ENCODE assay signal across 8 mouse cellular contexts in genomic region chr17:43701060-43701459, GRCm38 (mm10). TPM values are rescaled to one million over a fixed set of nuclear protein-coding genes. Genes with fewer than 3 reads are reported as not detected.
DNase-seq lines count a peak whose midpoint lies in the region; ATAC-seq lines count a peak whose summit lies in the region.

No protein-coding gene starts in this region.

- no peak overlapping the region for H3K4me3 ChIP-seq in kidney, embryonic 14.5 days (ENCODE audit: low read length)

- no peaks in the 10 kb centered on the region for H3K9me3 ChIP-seq in kidney, embryonic 14.5 days (ENCODE audit: control insufficient read depth, low read length)

- H3K36me3 ChIP-seq in kidney, embryonic 14.5 days (ENCODE audit: control insufficient read depth, insufficient read depth, low read length): no peaks in the 10 kb centered on the region

- no peak overlapping the region for H3K9ac ChIP-seq in kidney, embryonic 14.5 days (ENCODE audit: low read depth, low read length)

- intact Hi-C loops in gastrocnemius, postnatal 36 days (cut with DNase I): loop anchor here (2.0 to 5.0 kb wide), 3 partner anchors 101 to 336 kb away; partner anchors contain the start of gene Rcan2

- ATAC-seq in kidney, embryonic 14.5 days (ENCODE audit: low FRiP score, low TSS enrichment): no peak

- no peaks in the 10 kb centered on the region for H3K27me3 ChIP-seq in kidney, embryonic 14.5 days (ENCODE audit: control insufficient read depth, insufficient read depth, low read length)

- no peak overlapping the region for H3K4me2 ChIP-seq in kidney, embryonic 14.5 days (replicated peaks; ENCODE audit: low read depth, low read length)

- H3K4me1 ChIP-seq in kidney, embryonic 14.5 days (ENCODE audit: control insufficient read depth, insufficient read depth, low read length): no peaks in the 10 kb centered on the region

- no peak overlapping the region for H3K27ac ChIP-seq in kidney, embryonic 14.5 days (ENCODE audit: low read depth, low read length)

- peak; percentile 75 for DNase-seq in kidney, adult 18-20 months
- DNase-seq in MEL-GATA-1-ER (ENCODE audit: extremely low read depth, low read depth): peak; percentile 31
- DNase-seq in cerebellum, adult 8-10 months: peak; percentile 47
- DNase-seq in gastrocnemius, postnatal 36 days: peak; percentile 50 to 56
- peak; percentile 62 to 73 for DNase-seq in left cerebral cortex, adult 18-20 months (ENCODE audit: low spot score in 2 of 2)
- peak; percentile 13 to 39 for DNase-seq in natural killer cell, adult 2 months (ENCODE audit: low spot score in 2 of 2)
- DNase-seq in urinary bladder, postnatal 36 days (ENCODE audit: low spot score in 2 of 2): peak; percentile 13 to 38

- 79% methylated on average over 6 of the region's 6 CpGs for WGBS in kidney, embryonic 14.5 days

RNA-seq across cellular contexts. Expression of gene Cyp39a1, which starts 33.8 kb away (rescaled TPM):
- polyA plus RNA-seq in kidney, embryonic 14.5 days (2014; fragmentation: Nextera tagmentation; extraction: Ambion mirVana): 11.8 and 20.3 TPM in 2 replicates
- 1 to 10 TPM; 2.6 to 2.9 TPM for total RNA-seq in gastrocnemius, postnatal 36 days (2021)
- total RNA-seq in left cerebral cortex, adult 18-20 months (2021): 1 to 10 TPM; 1.8 to 3.4 TPM

RNA-seq across cellular contexts. Expression of gene Slc25a27, which starts 34.0 kb away (rescaled TPM):
- polyA plus RNA-seq in kidney, embryonic 14.5 days (2014; fragmentation: Nextera tagmentation; extraction: Ambion mirVana): 12.6 and 12.7 TPM in 2 replicates
- 1 to 10 TPM; 4.8 to 5.6 TPM for total RNA-seq in gastrocnemius, postnatal 36 days (2021)
- total RNA-seq in left cerebral cortex, adult 18-20 months (2021): 10 to 100 TPM; 43.1 to 44.8 TPM

Comparison
In these comparisons a context has a peak if more than half of its experiments do, and no peak if none do; other contexts are left out.
1. RNA of gene Slc25a27, which starts 34.0 kb away (total RNA-seq): 43.1 to 44.8 TPM in left cerebral cortex, adult 18-20 months; 4.8 to 5.6 TPM in gastrocnemius, postnatal 36 days; every median in the first group is over 4 times any median in the second.
2. Peak in every context shown above with its lines, with median percentiles within 50 percentile points of each other: DNase-seq.